Mouse (Mus musculus) forebrain, embryonic 15.5 days (tissue): ENCODE results near the gene Nfkbie. TPM values are rescaled to one million over a fixed set of nuclear protein-coding genes. Genes with fewer than 3 reads are reported as not detected.
A peak's percentile ranks its signal among the peaks of the same experiment; 100 is the strongest.

Experiments used
- ATAC-seq: fragments of 200-750 bp; cut with Nextera tagmentation; replicated peaks from 2 replicates; pipeline ENCODE4 v1.8.0; 2017; ENCODE audit warnings: mild to moderate bottlenecking, moderate TSS enrichment, moderate library complexity
- H3K27ac ChIP-seq: fragments of 300-500 bp; sonication (generic); replicated peaks from 2 replicates; pipeline ENCODE4 v1.5.1; 2015; ENCODE audit warnings: mild to moderate bottlenecking, inconsistent platforms
- H3K27me3 ChIP-seq: fragments of 300-500 bp; sonication (generic); 2 replicates; pipeline ENCODE4 v1.6.1; 2015; ENCODE audit warnings: inconsistent platforms
- H3K36me3 ChIP-seq: fragments of 300-500 bp; sonication (generic); 2 replicates; pipeline ENCODE4 v1.6.1; 2015; ENCODE audit warnings: mild to moderate bottlenecking, inconsistent platforms
- H3K4me1 ChIP-seq: fragments of 300-500 bp; sonication (generic); 2 replicates; pipeline ENCODE4 v1.6.1; 2015; ENCODE audit warnings: inconsistent platforms
- H3K4me2 ChIP-seq: fragments of 300-500 bp; sonication (generic); replicated peaks from 2 replicates; pipeline ENCODE4 v1.6.1; 2015; ENCODE audit warnings: mild to moderate bottlenecking, inconsistent platforms
- H3K4me3 ChIP-seq: fragments of 300-500 bp; sonication (generic); 2 replicates; pipeline ENCODE4 v1.5.1; 2015; ENCODE audit warnings: mild to moderate bottlenecking, inconsistent platforms
- H3K9ac ChIP-seq: fragments of 300-500 bp; sonication (generic); replicated peaks from 2 replicates; pipeline ENCODE4 v1.6.1; 2015; ENCODE audit warnings: mild to moderate bottlenecking, inconsistent platforms
- H3K9me3 ChIP-seq: fragments of 300-500 bp; sonication (generic); 2 replicates; pipeline ENCODE4 v1.6.1; 2016; ENCODE audit warnings: inconsistent platforms
- WGBS: fragments of 180-500 bp; shearing (Covaris S2); methylation state at CpG from one replicate; pipeline ENCODE4 v1.1.7; 2015; ENCODE audit warnings: mixed read lengths; 5-methylcytosine and 5-hydroxymethylcytosine counted together
- polyA plus RNA-seq: library from polyadenylated mRNA; unstranded; fragments of >200 nt; fragmentation: Nextera tagmentation; extraction: Ambion mirVana; gene quantifications from 2 replicates; pipeline ENCODE4 v1.2.1, GENCODE M21; 2015

Nfkbie gene
- polyA plus RNA-seq, 1 experiment from 2014 or later: 4.6 TPM

DNA sequence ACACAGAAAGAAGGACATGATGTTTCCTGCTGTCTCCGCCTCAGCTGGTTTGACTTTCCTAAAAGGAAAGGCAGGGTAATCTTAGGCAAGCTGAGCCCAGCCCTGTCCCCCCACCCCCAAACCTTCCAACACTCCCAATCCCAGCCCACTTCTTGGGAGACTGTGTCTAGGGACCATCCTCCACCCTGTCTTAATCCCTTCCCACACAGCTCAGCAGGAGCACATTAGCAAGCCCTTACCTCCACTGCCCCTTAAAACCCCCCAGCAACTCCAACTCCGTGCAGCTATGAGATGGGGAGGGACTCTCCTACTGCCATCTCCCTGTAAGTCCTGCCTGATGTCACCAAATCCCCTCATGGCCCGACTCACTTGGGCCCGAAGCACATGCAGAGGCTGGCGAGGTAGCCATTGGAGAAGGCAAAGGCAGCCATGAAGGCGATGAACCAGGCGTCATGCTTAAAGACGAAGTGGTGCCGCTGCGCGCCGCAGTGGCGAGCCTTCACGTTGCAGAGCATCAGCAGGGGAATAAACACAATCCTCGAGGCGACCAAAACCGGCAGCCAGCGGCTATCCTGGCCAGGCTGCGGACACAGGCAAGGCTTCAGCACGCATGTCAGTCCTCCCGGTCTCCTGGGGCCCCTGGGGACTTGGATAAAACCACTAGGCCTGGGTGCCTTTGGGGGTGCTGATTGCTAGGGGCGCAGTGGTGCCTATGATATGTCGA lies 30.4 kb downstream of the Nfkbie start:
- Histone ChIP-seq H3K36me3 (0 out of 2 replicates have a peak, but pooled peaks cover 10% of the 10 kb centered on the region), H3K4me1 (peaks cover 12% of the 10 kb centered on the region), H3K9ac (no peak overlapping the region), H3K4me2 (no peak overlapping the region), H3K27me3 (no peaks in the 10 kb centered on the region), H3K4me3 (no peak overlapping the region), H3K9me3 (no peaks in the 10 kb centered on the region), H3K27ac (no peak overlapping the region)
- 63% methylated on average over 23 of the region's 23 CpGs for WGBS
- ATAC-seq: no peak

DNA sequence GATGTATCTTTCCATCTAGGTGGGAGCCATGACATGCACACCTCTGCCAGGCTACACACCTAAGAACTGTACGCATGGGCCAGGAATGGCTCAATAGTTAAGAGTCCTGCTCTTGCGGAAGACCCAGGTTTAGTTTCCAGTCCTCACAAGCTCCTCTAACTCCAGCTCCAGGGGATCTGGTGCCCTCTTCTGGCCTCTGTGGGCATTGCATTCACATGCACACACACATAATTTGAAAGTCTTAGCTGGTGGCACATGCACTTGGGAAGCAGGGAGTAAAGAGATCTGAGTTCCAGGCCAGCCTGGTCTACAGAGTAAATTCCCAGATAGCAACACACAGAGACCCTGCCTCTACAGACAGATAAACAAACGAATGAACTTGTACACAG lies 30.9 kb downstream of the Nfkbie start:
- no peak overlapping the region for H3K4me3 ChIP-seq
- no peak for ATAC-seq
- 0 out of 2 replicates have a peak, but pooled peaks cover 10% of the 10 kb centered on the region for H3K36me3 ChIP-seq
- no peak overlapping the region for H3K4me2 ChIP-seq
- WGBS: 89% methylated on average over 3 of the region's 3 CpGs
- H3K9ac ChIP-seq: no peak overlapping the region
- H3K27me3 ChIP-seq: no peaks in the 10 kb centered on the region
- H3K4me1 ChIP-seq: peaks cover 12% of the 10 kb centered on the region
- H3K9me3 ChIP-seq: no peaks in the 10 kb centered on the region
- no peak overlapping the region for H3K27ac ChIP-seq

DNA sequence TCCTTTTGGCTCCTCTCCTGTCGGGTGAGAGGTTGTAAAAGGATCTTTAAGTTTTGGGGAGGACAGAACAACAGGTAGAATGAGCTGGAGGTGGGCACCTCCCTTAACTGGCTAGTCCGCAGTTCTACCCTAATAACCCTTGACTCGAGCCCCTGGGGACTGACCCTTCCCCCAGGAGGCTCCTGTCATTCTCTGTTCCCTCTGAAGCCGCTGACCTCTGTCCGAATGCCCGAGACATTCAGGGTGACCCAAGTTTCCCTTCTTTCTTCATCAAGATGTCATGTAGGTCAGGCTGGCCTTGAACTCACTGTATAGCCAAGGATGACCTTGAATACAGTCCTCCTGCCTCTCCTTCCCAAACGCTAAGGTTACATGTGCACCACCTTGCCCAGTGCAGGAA lies 32.9 kb downstream of the Nfkbie start:
- no peak overlapping the region for H3K4me3 ChIP-seq
- H3K4me1 ChIP-seq: peaks cover 24% of the 10 kb centered on the region
- no peak overlapping the region for H3K9ac ChIP-seq
- H3K9me3 ChIP-seq: no peaks in the 10 kb centered on the region
- H3K27ac ChIP-seq: no peak overlapping the region
- H3K36me3 ChIP-seq: 0 out of 2 replicates have a peak, but pooled peaks cover 10% of the 10 kb centered on the region
- no peaks in the 10 kb centered on the region for H3K27me3 ChIP-seq
- WGBS: 93% methylated on average over 7 of the region's 7 CpGs
- ATAC-seq: no peak
- no peak overlapping the region for H3K4me2 ChIP-seq

DNA sequence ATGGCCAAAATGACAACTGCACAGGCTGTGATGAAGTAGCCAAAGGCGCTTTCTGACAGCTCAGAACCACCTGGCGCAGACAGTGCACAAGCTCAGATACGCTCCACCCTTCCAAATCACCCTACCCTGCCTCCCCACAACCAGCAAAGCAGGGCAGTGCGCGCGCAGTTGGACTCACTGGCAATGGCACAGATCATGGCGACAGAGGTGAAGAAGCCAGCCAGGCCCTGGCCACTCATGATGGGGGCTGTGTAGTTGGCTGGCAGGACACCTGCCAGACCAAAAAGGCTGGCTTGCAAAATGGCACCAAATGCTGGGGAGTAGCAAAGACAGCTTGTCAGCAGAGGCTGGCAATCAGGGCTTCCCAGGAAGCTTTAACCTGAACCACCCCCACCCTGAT lies 33.7 kb downstream of the Nfkbie start:
- 0 out of 2 replicates have a peak, but pooled peaks cover 10% of the 10 kb centered on the region for H3K36me3 ChIP-seq
- 98% methylated on average over 7 of the region's 7 CpGs for WGBS
- ATAC-seq: no peak
- H3K4me1 ChIP-seq: peaks cover 33% of the 10 kb centered on the region
- H3K4me3 ChIP-seq: no peak overlapping the region
- H3K9ac ChIP-seq: no peak overlapping the region
- no peaks in the 10 kb centered on the region for H3K9me3 ChIP-seq
- H3K27me3 ChIP-seq: no peaks in the 10 kb centered on the region
- H3K27ac ChIP-seq: no peak overlapping the region
- H3K4me2 ChIP-seq: no peak overlapping the region

DNA sequence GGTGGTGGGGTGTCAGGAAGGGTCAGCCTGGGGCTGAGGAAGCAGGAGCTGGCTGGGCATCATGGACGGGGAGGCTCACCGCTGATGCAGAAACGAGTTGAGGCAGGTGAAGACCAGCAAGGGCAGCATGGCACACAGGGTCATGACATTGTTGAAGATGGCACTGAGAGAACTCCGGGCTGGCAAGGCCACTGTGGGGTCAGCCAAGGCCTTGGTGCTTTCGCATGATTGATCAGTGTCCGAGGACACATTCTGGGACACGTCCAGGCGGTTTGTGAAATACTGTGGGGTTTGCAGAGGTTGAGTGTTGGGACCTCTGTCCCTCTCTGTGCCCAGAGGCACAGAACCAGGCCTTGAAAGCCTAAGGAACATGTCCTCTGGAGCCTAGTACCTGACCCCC lies 34.3 kb downstream of the Nfkbie start:
- ATAC-seq: no peak
- Histone ChIP-seq H3K4me1 (peaks cover 33% of the 10 kb centered on the region), H3K9me3 (no peaks in the 10 kb centered on the region), H3K27ac (no peak overlapping the region), H3K4me2 (no peak overlapping the region), H3K27me3 (no peaks in the 10 kb centered on the region), H3K36me3 (0 out of 2 replicates have a peak, but pooled peaks cover 10% of the 10 kb centered on the region), H3K9ac (no peak overlapping the region), H3K4me3 (no peak overlapping the region)
- WGBS: 94% methylated on average over 8 of the region's 8 CpGs

DNA sequence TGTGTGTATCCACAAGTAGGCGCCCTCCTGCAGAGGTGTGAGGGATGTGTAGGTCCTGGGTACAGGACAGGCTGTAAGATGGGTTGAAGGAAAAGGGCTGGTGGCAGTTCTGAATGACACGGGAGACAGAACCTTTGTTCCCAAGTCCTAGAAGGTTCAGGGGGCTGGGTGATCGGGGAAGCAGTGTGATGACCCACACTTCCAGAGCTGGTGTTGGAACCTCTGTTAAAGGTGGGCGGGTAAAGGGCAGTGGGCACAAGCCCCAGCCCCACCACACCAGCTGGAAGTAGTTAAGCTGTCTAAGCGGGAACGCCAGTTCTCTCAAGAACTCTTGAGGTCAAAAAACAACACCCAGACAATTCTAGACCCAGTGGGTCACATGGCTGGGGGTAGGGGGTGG lies 34.9 kb downstream of the Nfkbie start:
- Histone ChIP-seq H3K36me3 (0 out of 2 replicates have a peak, but pooled peaks cover 10% of the 10 kb centered on the region), H3K4me3 (no peak overlapping the region), H3K4me1 (peaks cover 33% of the 10 kb centered on the region), H3K9ac (no peak overlapping the region), H3K9me3 (no peaks in the 10 kb centered on the region), H3K27ac (no peak overlapping the region), H3K4me2 (no peak overlapping the region), H3K27me3 (no peaks in the 10 kb centered on the region)
- 89% methylated on average over 6 of the region's 6 CpGs for WGBS
- no peak for ATAC-seq

DNA sequence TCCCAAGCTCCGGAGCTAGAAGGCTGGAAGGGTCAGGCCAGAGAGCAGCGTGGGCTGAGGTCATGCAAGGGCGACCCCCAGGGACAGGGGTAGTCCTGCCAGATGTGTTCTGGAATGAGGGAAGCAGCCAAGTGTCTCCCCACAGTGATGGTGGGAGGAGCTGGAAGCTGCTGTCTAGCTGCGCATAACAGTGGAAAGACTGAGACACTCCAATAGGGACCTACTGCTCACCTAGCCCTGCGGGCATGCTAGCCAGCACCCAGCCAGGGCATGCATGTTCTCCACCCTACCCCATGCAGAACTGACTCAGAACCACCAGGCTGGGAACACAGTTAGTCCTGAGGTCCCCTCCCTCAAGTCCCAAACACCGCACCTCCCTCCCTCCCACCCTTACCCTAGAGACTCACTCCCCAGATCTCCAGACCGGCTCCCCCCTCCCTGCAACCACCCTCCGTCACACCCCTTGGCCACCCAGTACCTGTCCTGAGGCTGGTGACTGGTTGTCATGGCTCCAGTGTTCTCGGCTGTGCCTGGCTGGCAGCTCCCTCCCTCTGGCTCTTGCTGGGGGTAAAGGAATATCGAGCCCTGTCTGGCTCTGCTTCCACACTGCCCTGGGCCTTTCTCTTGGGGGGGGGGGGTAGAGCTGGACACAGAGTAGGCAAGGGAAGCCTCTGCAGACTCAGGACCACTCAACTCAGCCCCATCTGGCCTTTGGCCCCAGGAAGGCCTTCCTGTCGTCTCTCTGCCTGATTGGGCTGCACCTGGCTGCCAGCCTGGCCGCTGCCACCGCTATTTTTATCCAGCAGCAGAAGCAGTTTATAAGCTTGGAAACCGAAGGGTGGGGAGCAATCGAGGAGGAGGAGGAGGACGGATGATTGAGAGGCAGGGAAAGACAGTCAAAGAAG lies 36.5 kb downstream of the Nfkbie start:
- peak overlapping the region; percentile 17; the same call in 1 of the 2 replicates for H3K9ac ChIP-seq
- no peak overlapping the region for H3K4me3 ChIP-seq
- no peak for ATAC-seq
- peaks cover 49% of the 10 kb centered on the region for H3K4me1 ChIP-seq
- H3K9me3 ChIP-seq: no peaks in the 10 kb centered on the region
- 57% methylated on average over 16 of the region's 16 CpGs for WGBS
- H3K4me2 ChIP-seq: peak overlapping the region; percentile 17
- no peaks in the 10 kb centered on the region for H3K27me3 ChIP-seq
- 0 out of 2 replicates have a peak overlapping the region, but pooled peaks have one; percentile 12 for H3K27ac ChIP-seq
- 0 out of 2 replicates have a peak, but pooled peaks cover 3% of the 10 kb centered on the region for H3K36me3 ChIP-seq

DNA sequence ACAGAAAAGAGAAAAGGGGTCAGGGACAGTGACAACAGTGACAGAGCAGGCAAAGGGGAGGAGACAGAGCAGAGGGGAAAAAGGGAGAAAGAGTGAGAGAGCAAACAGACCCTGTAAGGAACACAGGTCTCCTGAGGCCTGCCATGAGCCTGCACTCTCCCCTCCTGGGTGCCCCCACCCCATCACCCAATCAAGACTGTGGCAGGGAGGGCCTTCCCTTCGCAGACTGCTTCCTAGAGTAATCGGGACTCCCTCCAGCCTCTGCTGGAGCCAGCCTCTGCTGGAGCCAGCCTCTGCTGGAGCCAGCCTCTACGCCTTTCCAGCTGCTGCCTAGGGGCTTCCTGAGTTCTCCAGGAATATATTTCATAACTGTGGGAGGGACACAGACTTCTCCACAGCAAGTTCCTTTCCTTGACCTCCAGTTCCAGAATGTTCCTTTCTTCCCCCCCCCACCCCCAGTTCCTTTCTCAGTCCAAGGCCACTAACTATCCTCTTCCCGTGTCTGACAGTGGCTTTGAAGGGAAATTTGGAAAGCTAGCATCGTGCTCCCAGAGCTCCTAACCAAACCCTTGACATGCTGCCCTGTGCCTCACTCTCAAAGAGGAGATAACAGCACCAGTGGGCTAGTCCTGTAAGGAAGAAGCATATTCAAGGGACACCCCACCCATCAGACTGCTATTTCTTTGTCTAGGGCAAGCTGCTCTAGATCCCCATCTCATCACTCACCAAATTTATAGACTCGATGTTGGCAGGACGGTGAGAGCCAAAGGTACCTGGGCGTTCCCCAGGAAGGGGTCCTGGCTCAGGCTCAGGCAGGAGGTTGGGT lies 37.3 kb downstream of the Nfkbie start:
- Histone ChIP-seq H3K27me3 (no peaks in the 10 kb centered on the region), H3K27ac (0 out of 2 replicates have a peak overlapping the region, but pooled peaks have one; percentile 12), H3K4me1 (peaks cover 52% of the 10 kb centered on the region), H3K4me2 (peak overlapping the region; percentile 94), H3K9ac (peak overlapping the region; percentile 17; the same call in 1 of the 2 replicates), H3K4me3 (no peak overlapping the region), H3K36me3 (no peaks in the 10 kb centered on the region), H3K9me3 (no peaks in the 10 kb centered on the region)
- WGBS: 45% methylated on average over 8 of the region's 8 CpGs
- ATAC-seq: no peak

DNA sequence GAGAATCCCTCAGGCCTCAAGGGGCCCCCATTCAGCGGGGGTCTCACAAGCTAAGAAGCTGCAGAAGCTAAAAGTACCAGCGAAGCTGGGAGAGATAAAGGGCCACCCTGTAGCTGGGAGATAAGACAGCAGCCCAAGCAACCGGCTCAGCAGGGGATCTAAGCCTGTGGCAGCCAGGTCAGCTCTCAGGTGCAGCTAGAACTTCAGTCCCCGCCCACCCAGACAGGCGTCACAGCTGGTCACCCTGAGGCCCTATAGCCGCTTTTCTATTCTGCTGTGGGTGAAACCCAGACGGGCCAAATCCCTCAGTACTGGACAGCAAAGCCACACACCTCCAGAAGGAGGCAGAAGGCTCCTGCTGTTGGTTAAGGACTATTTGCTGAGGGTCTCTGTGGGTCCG lies 38.0 kb downstream of the Nfkbie start:
- peaks cover 53% of the 10 kb centered on the region for H3K4me1 ChIP-seq
- no peak overlapping the region for H3K4me3 ChIP-seq

DNA sequence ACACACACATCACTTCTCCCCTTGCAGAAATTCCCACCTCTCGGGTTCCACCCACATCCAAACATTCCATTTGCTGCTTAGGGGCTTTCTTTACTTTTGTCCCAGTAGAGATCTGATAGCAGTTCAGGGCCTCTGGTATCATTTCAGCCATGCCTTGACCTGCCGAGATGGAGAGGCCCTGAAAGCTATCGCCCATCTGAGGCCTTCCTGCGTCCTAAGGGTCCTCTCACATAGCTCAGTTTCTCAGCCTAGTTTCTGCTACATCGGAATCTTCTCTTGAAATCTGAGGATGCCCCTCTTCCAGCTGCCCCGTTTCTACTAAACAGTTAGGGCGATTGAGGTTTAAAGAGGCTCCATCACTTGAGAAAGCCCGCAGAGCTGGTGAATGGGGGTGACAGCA lies 38.7 kb downstream of the Nfkbie start:
- Histone ChIP-seq H3K4me3 (peak overlapping the region; percentile 55), H3K27ac (no peak overlapping the region), H3K9me3 (no peaks in the 10 kb centered on the region), H3K9ac (peak overlapping the region; percentile 51; the same call in 1 of the 2 replicates), H3K36me3 (no peaks in the 10 kb centered on the region), H3K4me2 (peak overlapping the region; percentile 94), H3K27me3 (no peaks in the 10 kb centered on the region), H3K4me1 (peaks cover 58% of the 10 kb centered on the region)
- WGBS: 50% methylated on average over 8 of the region's 8 CpGs
- ATAC-seq: no peak

More for the DNA sequence above, 38.0 kb downstream of the Nfkbie start:
- Histone ChIP-seq H3K4me2 (peak overlapping the region; percentile 94; the same call in 1 of the 2 replicates), H3K9ac (no peak overlapping the region), H3K36me3 (no peaks in the 10 kb centered on the region), H3K9me3 (no peaks in the 10 kb centered on the region), H3K27me3 (no peaks in the 10 kb centered on the region), H3K27ac (no peak overlapping the region)
- 35% methylated on average over 8 of the region's 8 CpGs for WGBS
- no peak for ATAC-seq

DNA sequence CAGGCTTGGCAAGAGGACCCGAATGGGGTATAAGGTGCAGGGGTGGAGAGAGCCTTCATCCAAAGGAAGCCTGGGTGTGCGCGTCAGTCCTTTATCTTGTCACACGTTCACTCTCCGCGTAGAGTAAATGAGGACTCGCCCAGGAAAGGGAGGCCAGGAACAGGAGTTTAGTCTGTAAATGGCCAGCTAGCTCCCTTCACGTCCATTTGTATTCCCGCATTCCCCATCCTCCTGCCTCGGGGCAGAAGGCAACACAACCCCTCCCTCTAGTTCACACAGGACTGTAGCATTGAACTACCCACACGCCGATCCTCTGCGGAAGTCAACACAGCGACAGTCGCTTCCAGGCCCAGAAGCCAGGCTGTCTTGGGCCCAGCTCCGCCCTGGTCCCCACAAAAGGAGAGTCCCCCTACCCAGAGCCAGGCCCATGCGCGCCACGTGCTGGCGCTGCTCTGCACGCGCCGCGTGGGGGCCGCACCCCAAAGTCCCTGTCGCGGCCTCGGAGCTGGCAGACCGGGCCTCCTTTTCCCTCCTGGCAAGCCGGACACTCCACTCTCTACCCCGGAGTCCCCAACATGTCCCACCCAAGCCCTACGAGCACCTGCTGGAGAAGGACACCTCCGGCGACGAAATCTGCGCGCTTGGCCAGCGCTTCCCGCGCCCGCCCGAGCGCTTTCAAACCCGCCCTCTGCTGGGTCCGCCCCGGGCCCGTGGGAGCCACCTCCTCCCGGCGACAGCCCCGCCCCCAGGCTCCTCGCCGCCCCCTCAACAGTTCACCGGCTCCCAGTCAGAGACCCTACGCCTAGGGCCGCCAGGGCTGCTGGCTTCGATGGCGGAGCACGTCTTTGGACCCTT lies 39.6 kb downstream of the Nfkbie start:
- H3K27me3 ChIP-seq: peaks cover 6% of the 10 kb centered on the region; the same call in 1 of the 2 replicates
- ATAC-seq: peak; percentile 83
- H3K4me1 ChIP-seq: peaks cover 64% of the 10 kb centered on the region
- peak overlapping the region; percentile 51 for H3K9ac ChIP-seq
- H3K36me3 ChIP-seq: no peaks in the 10 kb centered on the region
- no peaks in the 10 kb centered on the region for H3K9me3 ChIP-seq
- peak overlapping the region; percentile 55 for H3K4me3 ChIP-seq
- H3K27ac ChIP-seq: peak overlapping the region; percentile 71
- H3K4me2 ChIP-seq: peak overlapping the region; percentile 94
- under 1% methylated on average over 58 of the region's 58 CpGs for WGBS
